Mouse (Mus musculus): Measurements from ENCODE around the gene Gm36028. TPM values are rescaled to one million over a fixed set of nuclear protein-coding genes. Genes with fewer than 3 reads are reported as not detected.

Gm36028 gene
- polyA plus RNA-seq, 1 experiment from 2014 or later, result 1.9 TPM

DNA sequence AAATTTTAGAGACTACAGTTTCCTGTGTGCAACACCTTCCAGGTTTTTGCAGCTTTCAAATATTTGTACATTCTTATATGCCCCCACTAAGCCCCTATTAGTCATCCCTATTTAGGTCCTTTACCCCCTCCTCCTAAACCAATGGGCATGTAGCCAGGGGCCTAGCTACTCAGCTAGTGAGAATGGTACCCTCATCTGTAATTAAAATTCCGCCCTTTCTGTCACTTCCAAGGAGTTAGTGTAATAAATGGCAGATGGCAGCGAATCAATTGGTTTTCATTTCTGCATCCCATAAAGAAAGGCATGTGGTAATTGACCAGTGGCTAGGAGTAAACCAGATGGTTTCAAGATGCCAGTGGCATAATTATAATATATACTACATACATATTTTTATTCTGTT lies 31.7 kb upstream of the Gm36028 start:
- no peak overlapping the region for H3K27ac ChIP-seq
- no peak for TF ChIP-seq CTCF (IDR thresholded peaks at IDR 0.05; ENCODE audit: low read depth)
- 63% methylated on average over 2 of the region's 2 CpGs for WGBS
- no peak overlapping the region for H3K4me3 ChIP-seq (replicated peaks; ENCODE audit: low read depth, low read length)
- ATAC-seq (replicated peaks; ENCODE audit: low FRiP score, low read depth), result no peak
- no peaks in the 10 kb centered on the region for H3K9me3 ChIP-seq (replicated peaks; ENCODE audit: low read length)
- H3K4me2 ChIP-seq (ENCODE audit: low read length), result no peak overlapping the region
- DNase-seq (ENCODE audit: low spot score), result no peak
- H3K4me1 ChIP-seq (replicated peaks; ENCODE audit: insufficient read depth, low read length), result no peaks in the 10 kb centered on the region
- H3K27me3 ChIP-seq (ENCODE audit: insufficient read depth, low read length), result no peaks in the 10 kb centered on the region
- H3K36me3 ChIP-seq (ENCODE audit: insufficient read depth, low read length), result no peaks in the 10 kb centered on the region
- H3K9ac ChIP-seq (ENCODE audit: low read depth, low read length), result no peak overlapping the region

DNA sequence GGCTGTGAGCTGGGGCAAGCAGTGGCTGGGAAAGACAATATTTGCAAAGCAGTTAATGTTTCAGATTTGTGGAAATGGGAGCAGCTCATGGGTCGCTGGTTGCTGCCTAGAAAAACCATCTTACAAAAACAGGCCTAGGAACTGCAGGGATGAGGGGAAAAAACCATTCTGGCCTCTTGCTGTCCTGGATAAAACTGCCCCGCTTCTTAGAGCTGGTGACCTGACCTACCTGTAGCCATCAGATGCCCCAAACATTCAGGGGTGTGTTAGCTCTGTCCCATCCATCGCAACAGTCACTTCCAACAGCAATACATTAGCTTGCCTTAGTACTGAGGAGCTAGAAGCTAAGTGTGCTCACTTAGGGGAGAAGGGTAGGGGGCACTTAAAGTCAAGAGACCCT lies 28.0 kb upstream of the Gm36028 start:
- Histone ChIP-seq H3K27ac (0 out of 2 replicates have a peak overlapping the region, but pooled peaks have one; percentile 6), H3K4me1 (replicated peaks; ENCODE audit: insufficient read depth, low read length) (no peaks in the 10 kb centered on the region), H3K9ac (ENCODE audit: low read depth, low read length) (no peak overlapping the region), H3K4me2 (ENCODE audit: low read length) (no peak overlapping the region), H3K27me3 (ENCODE audit: insufficient read depth, low read length) (no peaks in the 10 kb centered on the region), H3K9me3 (replicated peaks; ENCODE audit: low read length) (no peaks in the 10 kb centered on the region), H3K4me3 (replicated peaks; ENCODE audit: low read depth, low read length) (no peak overlapping the region), H3K36me3 (ENCODE audit: insufficient read depth, low read length) (no peaks in the 10 kb centered on the region)
- WGBS, result 40% methylated on average over 3 of the region's 3 CpGs
- DNase-seq (ENCODE audit: low spot score) (no peak), ATAC-seq (replicated peaks; ENCODE audit: low FRiP score, low read depth) (0 out of 2 replicates have a peak, but pooled peaks have one; percentile 29)
- TF ChIP-seq CTCF (IDR thresholded peaks at IDR 0.05; ENCODE audit: low read depth), result no peak

DNA sequence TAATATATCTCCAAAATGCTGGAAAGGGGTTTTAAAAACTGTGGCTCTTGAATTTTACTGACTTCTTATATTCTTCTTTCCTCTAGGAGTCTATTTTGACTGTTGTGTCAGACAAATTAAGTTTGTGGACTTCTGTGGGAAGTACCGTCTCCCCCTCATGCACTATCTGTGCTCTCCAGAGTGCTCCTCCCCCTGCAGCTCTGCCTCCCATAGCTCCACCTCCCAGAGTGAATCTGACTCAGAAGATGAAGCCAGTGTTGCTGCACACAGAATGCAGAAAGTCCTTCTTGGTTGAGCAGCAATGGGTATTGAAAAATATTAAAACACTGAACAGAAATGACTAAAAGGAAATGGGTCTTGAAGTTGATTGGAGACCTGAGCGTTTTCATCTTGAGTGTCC lies 20.2 kb upstream of the Gm36028 start:
- H3K9me3 ChIP-seq (replicated peaks; ENCODE audit: low read length), result no peaks in the 10 kb centered on the region
- no peak overlapping the region for H3K27ac ChIP-seq
- H3K36me3 ChIP-seq (ENCODE audit: insufficient read depth, low read length), result peaks cover 45% of the 10 kb centered on the region
- no peak overlapping the region for H3K4me2 ChIP-seq (ENCODE audit: low read length)
- ATAC-seq (replicated peaks; ENCODE audit: low FRiP score, low read depth) (no peak), DNase-seq (ENCODE audit: low spot score) (no peak)
- no peak overlapping the region for H3K4me3 ChIP-seq (replicated peaks; ENCODE audit: low read depth, low read length)
- H3K9ac ChIP-seq (ENCODE audit: low read depth, low read length), result no peak overlapping the region
- 68% methylated on average over 2 of the region's 2 CpGs for WGBS
- TF ChIP-seq CTCF (IDR thresholded peaks at IDR 0.05; ENCODE audit: low read depth), result no peak
- H3K4me1 ChIP-seq (replicated peaks; ENCODE audit: insufficient read depth, low read length), result no peaks in the 10 kb centered on the region
- H3K27me3 ChIP-seq (ENCODE audit: insufficient read depth, low read length), result no peaks in the 10 kb centered on the region

DNA sequence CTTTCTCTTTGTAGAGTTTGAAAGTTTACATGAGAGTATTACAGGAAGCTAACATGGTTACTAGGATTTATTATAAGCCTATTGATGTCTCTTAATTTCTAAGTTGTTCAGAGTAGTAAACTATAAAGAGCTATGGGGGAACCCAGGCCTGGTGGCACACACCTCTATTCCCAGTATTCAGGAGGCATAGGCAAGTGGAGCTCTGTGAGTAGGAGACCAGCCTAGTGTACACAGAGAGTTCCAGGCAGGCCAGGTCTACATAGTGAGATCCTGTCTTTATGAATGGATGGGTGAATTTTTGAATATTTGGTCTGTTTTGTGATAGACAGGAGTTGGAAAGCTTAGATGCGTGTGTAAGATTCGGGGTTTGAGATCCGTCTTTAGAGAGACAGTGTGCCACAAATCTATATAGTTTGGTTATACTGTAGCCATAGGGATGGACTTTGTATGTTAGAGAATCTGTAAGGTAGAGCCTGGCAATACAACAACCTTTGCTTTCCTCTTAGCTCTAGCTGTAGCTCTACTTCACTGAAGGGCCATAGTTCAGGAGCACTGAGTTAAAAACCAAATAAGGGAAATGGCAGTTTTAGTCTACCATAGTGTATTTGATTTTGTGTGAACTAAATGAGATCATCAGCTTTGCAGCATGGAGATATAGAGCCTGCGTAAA lies 18.9 kb upstream of the Gm36028 start:
- Histone ChIP-seq H3K27ac (no peak overlapping the region), H3K9me3 (replicated peaks; ENCODE audit: low read length) (no peaks in the 10 kb centered on the region)
- 95% methylated on average over 4 of the region's 4 CpGs for WGBS

DNA sequence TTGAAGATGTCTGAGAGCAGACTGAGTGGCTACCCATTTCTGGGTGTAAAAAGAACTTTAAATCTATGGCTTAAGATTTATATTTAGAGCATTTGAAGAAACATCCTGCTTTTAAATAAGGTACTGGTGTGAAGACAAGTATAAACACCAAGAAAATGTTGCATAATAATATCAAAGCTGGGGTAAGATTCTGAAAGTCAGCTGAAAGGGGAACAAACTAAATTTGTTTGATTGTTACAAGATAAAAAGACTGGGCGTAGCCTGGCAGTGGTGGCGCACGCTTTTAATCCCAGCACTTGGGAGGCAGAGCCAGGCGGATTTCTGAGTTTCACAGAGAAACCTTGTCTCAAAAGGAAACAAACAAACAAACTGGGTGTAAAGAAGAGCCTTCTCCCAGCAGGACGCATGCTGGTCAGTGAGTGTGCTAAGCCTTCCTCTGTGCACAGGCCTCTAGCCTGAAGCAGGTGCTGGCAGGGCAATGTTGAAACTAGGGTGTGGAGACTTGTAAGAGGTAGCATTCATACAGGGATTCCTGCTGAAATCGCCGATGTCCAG lies 18.1 kb upstream of the Gm36028 start:
- no peak for DNase-seq (ENCODE audit: low spot score)
- no peaks in the 10 kb centered on the region for H3K9me3 ChIP-seq (replicated peaks; ENCODE audit: low read length)
- H3K27ac ChIP-seq, result no peak overlapping the region
- no peak overlapping the region for H3K4me2 ChIP-seq (ENCODE audit: low read length)
- TF ChIP-seq CTCF (IDR thresholded peaks at IDR 0.05; ENCODE audit: low read depth), result no peak
- H3K9ac ChIP-seq (ENCODE audit: low read depth, low read length), result no peak overlapping the region
- peaks cover 45% of the 10 kb centered on the region for H3K36me3 ChIP-seq (ENCODE audit: insufficient read depth, low read length)
- H3K4me3 ChIP-seq (replicated peaks; ENCODE audit: low read depth, low read length), result no peak overlapping the region
- H3K27me3 ChIP-seq (ENCODE audit: insufficient read depth, low read length), result no peaks in the 10 kb centered on the region
- no peaks in the 10 kb centered on the region for H3K4me1 ChIP-seq (replicated peaks; ENCODE audit: insufficient read depth, low read length)
- WGBS, result 92% methylated on average over 7 of the region's 7 CpGs
- ATAC-seq (replicated peaks; ENCODE audit: low FRiP score, low read depth), result no peak

More for the DNA sequence above, 18.9 kb upstream of the Gm36028 start:
- DNase-seq (ENCODE audit: low spot score) (no peak), ATAC-seq (replicated peaks; ENCODE audit: low FRiP score, low read depth) (no peak)
- Histone ChIP-seq H3K4me2 (ENCODE audit: low read length) (no peak overlapping the region), H3K9ac (ENCODE audit: low read depth, low read length) (no peak overlapping the region), H3K36me3 (ENCODE audit: insufficient read depth, low read length) (peaks cover 45% of the 10 kb centered on the region), H3K4me1 (replicated peaks; ENCODE audit: insufficient read depth, low read length) (no peaks in the 10 kb centered on the region), H3K4me3 (replicated peaks; ENCODE audit: low read depth, low read length) (no peak overlapping the region), H3K27me3 (ENCODE audit: insufficient read depth, low read length) (no peaks in the 10 kb centered on the region)
- no peak for TF ChIP-seq CTCF (IDR thresholded peaks at IDR 0.05; ENCODE audit: low read depth)

DNA sequence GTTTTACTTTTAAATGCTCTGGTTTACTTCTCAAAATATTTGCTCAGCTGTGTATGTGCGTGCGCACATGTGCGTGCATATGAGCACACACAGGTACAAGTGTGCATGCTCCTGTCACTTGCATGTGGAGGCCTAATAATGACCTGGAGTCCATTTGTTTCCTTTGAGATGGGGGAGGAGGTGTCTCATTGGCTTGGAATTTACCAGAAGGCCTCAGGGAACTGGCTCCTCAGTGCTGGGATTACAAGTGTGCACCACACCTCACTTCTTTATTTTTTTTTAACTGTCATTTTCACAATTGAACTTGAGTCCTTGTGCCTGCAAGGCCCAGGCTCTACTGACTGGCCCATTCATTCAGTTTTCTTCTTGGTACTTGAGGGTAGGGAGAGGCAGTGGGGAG lies 16.5 kb upstream of the Gm36028 start:
- H3K4me2 ChIP-seq (ENCODE audit: low read length), result no peak overlapping the region
- H3K27ac ChIP-seq, result no peak overlapping the region
- ATAC-seq (replicated peaks; ENCODE audit: low FRiP score, low read depth), result no peak
- no peaks in the 10 kb centered on the region for H3K27me3 ChIP-seq (ENCODE audit: insufficient read depth, low read length)
- TF ChIP-seq CTCF (IDR thresholded peaks at IDR 0.05; ENCODE audit: low read depth), result no peak
- H3K4me3 ChIP-seq (replicated peaks; ENCODE audit: low read depth, low read length), result no peak overlapping the region
- no peaks in the 10 kb centered on the region for H3K9me3 ChIP-seq (replicated peaks; ENCODE audit: low read length)
- 98% methylated on average over 3 of the region's 3 CpGs for WGBS
- H3K4me1 ChIP-seq (replicated peaks; ENCODE audit: insufficient read depth, low read length), result no peaks in the 10 kb centered on the region
- no peak for DNase-seq (ENCODE audit: low spot score)
- no peak overlapping the region for H3K9ac ChIP-seq (ENCODE audit: low read depth, low read length)
- H3K36me3 ChIP-seq (ENCODE audit: insufficient read depth, low read length), result peaks cover 34% of the 10 kb centered on the region

Data from kidney, postnatal 0 days (tissue).